Mouse (Mus musculus) adrenal gland (tissue): ENCODE data around the gene Lims1.

Experiments used
- intact Hi-C: fragments of 180-260 bp; cut with DNase I; formaldehyde crosslinking; loops from one replicate; pipeline ENCODE4 v1.15.1; 2025

Gene Lims1

GRCm38 (mm10) chr10:58427930-58428329, 104.7 kb downstream of the Lims1 start:
- intact Hi-C loops: no loop called here

DNA sequence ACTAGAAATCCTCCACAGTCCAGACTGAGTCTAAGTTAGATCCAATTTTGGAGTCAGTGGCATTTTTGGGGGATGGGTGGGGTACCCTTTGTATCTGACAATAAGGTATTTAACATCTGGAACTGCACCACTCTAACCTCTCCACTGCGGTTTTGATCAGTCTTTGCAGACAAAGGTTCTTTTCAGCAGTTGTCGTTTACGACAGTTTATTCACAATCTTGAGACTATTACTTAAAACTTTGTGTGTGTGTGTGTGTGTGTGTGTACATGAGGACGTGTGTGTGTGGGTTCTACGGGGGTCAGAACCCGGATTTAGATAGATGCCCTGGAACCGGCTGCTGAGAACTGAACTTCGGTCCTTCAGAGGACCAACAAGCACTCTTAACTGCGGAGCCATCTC, 122.6 kb downstream of the Lims1 start:
- intact Hi-C loops: no loop called here

GRCm38 (mm10) chr10:58446384-58447279, 123.4 kb downstream of the Lims1 start, which contains the start of gene Ranbp2:
Ranbp2 (plus strand) TSS chr10:58446920.
- intact Hi-C loops: no loop called here

DNA sequence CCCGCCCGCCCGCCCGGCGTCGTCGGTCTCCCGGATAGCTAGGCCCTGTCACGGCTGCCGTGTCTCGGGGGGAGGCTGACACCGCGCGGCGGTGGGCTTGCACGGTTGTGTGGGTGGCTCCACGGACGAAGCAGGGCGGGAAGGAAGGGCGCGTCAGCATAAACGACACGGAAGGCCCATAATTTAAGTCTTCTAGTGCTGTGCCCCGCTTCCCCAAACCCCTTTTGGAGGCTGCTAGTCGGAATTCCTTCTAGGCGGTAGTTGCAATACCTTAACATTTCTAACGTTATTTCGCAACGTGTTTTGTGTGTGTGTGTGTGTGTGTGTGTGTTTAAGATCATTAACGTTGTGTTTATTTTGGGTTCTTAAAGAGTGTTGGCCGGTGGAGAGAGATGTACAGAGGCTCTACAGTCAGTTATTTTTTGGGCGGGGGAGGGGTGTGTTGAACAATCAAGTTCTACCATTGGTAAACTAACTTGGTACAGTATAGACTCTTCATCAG, 124.1 kb downstream of the Lims1 start:
- intact Hi-C loops: no loop called here

- intact Hi-C loops: no loop called here
Measured at GRCm38 (mm10) chr10:58451575-58451974, 128.3 kb downstream of the Lims1 start.

DNA sequence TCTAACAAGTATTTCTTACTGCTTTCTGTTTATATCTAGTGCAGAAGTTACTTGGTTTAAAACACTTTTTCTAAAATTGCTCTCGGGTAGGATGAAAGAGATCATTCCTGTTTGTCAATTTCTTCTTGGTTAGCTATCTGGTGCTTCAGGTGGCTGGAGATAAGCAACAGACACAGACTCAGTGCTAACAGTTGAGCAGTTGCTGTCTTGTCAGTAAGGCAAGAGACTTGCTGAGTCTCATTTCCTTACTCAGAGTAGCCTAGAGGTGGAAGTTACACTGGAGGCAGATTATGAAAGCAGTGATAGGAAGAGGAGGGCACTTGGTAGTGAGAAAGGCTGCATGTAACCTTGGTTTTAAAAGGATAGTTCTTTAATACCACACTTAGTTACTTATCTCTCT, 128.9 kb downstream of the Lims1 start:
- intact Hi-C loops: no loop called here

- intact Hi-C loops: loop anchor here (5.0 kb wide), 2 partner anchors 32 to 188 kb away; no protein-coding TSS in a partner anchor
Measured at GRCm38 (mm10) chr10:58459896-58460295, 136.6 kb downstream of the Lims1 start.
